ENCODE assay signal across 1 mouse cellular context in the genomic region with DNA sequence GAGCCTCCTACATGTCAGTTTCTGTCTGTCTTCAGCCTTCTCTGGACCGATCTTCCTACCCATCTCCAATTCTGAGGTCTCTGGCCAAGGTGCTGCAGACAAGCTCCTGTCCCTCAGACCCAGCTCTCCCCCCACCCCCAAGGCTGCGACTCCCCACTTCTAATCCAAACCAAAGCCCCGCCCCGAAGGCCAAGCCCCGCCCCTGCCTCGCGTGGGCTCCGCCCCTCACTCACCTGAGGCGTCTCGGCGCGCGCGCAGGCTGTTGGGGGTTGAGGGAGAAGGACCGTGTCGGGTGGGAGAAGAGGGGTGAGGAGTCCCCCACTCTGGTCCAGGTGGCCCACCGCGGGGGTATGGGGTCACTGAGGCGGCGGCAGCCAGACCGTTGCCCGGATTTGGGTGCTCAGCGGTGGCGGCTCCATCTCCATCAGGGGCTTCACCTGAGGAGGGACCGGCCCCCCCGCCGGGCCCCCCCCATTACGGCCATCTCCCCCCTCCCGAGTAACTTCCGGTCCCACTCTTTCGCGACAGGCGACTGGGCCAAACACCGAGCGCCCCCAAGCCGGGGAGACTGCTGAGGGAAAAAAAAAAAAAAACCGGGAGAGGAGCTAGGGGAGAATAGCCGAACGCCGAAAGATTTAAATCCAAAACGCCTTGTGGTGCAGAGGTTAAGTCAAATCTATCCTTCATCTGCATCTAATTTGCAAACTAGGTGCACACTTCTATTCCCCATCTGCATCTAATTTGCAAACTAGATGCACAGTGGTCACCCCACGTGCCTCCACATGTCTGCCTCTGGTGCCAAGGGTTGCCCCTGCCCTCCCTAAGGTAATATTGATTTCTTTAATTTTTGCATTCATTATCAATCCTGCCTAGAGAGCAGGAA.
TF ChIP-seq lines count a peak whose summit lies in the region.

No protein-coding gene starts in this region.

TF ChIP-seq in CH12.LX, 34 proteins besides CTCF, POLR2A, EP300 and RAD21 (continued from another document):
- TF ChIP-seq MEF2A (IDR thresholded peaks at IDR 0.05; ENCODE audit: borderline replicate concordance, low read depth, low read length) (peak; percentile 80; the same call in 1 of the 2 replicates), CHD1 (IDR thresholded peaks at IDR 0.05; ENCODE audit: low read depth, low read length) (no peak), PAX5 (IDR thresholded peaks at IDR 0.05; ENCODE audit: low read length) (no peak), SIN3A (IDR thresholded peaks at IDR 0.05; ENCODE audit: low read length) (peak; percentile 64), E2F4 (IDR thresholded peaks at IDR 0.05; ENCODE audit: insufficient replicate concordance, low read depth, low read length) (no peak), MAFK (IDR thresholded peaks at IDR 0.05; ENCODE audit: insufficient replicate concordance, low read length) (peak; percentile 25; the same call in 1 of the 2 replicates), KAT2A (IDR thresholded peaks at IDR 0.05; ENCODE audit: insufficient replicate concordance, low read length) (no peak), RCOR1 (conservative IDR thresholded peaks at IDR 0.05; ENCODE audit: low read depth, low read length) (peak; percentile 85; the same call in 1 of the 2 replicates), TBP (conservative IDR thresholded peaks at IDR 0.05; ENCODE audit: low read depth, low read length) (0 out of 2 replicates have a peak, but pooled peaks have one; percentile 45), ZNF384 (IDR thresholded peaks at IDR 0.05; ENCODE audit: low read depth, low read length) (peak; percentile 99), GABPA (IDR thresholded peaks at IDR 0.05; ENCODE audit: insufficient replicate concordance, low read depth, low read length) (no peak), POLR2AphosphoS2 (IDR thresholded peaks at IDR 0.05; ENCODE audit: low read depth, low read length) (no peak), ZMIZ1 (IDR thresholded peaks at IDR 0.05; ENCODE audit: low read depth, low read length) (no peak), IRF4 (IDR thresholded peaks at IDR 0.05; ENCODE audit: low read depth, low read length) (peak; percentile 79; the same call in 1 of the 2 replicates), JUN (IDR thresholded peaks at IDR 0.05; ENCODE audit: insufficient read depth, low read depth, low read length) (peak; percentile 35), MXI1 (IDR thresholded peaks at IDR 0.05; ENCODE audit: low read depth, low read length) (peak; percentile 60; the same call in 1 of the 2 replicates), USF2 (conservative IDR thresholded peaks at IDR 0.05; ENCODE audit: low read depth, low read length) (0 out of 2 replicates have a peak, but pooled peaks have one; percentile 27), MAX (IDR thresholded peaks at IDR 0.05; ENCODE audit: low read length) (peak; percentile 87), ZKSCAN1 (IDR thresholded peaks at IDR 0.05; ENCODE audit: borderline replicate concordance, low read depth, low read length) (no peak), ELF1 (IDR thresholded peaks at IDR 0.05; ENCODE audit: low read depth, low read length) (peak; percentile 46; the same call in 1 of the 2 replicates), ZC3H11A (IDR thresholded peaks at IDR 0.05; ENCODE audit: low read depth, low read length) (no peak), BHLHE40 (IDR thresholded peaks at IDR 0.05; ENCODE audit: low read depth, low read length) (peak; percentile 100), ETS1 (conservative IDR thresholded peaks at IDR 0.05; ENCODE audit: low read depth, low read length) (peak; percentile 89), MYC (IDR thresholded peaks at IDR 0.05; ENCODE audit: low read depth, low read length) (peak; percentile 93), CHD2 (IDR thresholded peaks at IDR 0.05; ENCODE audit: low read length) (no peak)
TF ChIP-seq in CH12.LX: peak in this region for 21.
